Mouse (Mus musculus) heart, embryonic 16.5 days (tissue): ENCODE results near the gene Vopp1. TPM values are rescaled to one million over a fixed set of nuclear protein-coding genes. Genes with fewer than 3 reads are reported as not detected.

Experiments used
- ATAC-seq: fragments of 200-750 bp; cut with Nextera tagmentation; replicated peaks from 2 replicates; pipeline ENCODE4 v1.8.0; 2017; ENCODE audit warnings: moderate number of reproducible peaks; ENCODE audit not compliant: insufficient read depth, low FRiP score; ENCODE audit errors: extremely low read depth
- H3K27ac ChIP-seq: fragments of 300-500 bp; sonication (generic); 2 replicates; pipeline ENCODE4 v1.5.1; 2014; ENCODE audit warnings: mild to moderate bottlenecking, low read length, control low read depth, moderate library complexity
- H3K27me3 ChIP-seq: fragments of 300-500 bp; sonication (generic); 2 replicates; pipeline ENCODE4 v1.6.1; 2014; ENCODE audit warnings: low read length, mixed read lengths; ENCODE audit not compliant: control insufficient read depth, insufficient read depth
- H3K36me3 ChIP-seq: fragments of 300-500 bp; sonication (generic); 2 replicates; pipeline ENCODE4 v1.6.1; 2014; ENCODE audit not compliant: control insufficient read depth, insufficient read depth
- H3K4me1 ChIP-seq: fragments of 300-500 bp; sonication (generic); 2 replicates; pipeline ENCODE4 v1.6.1; 2014; ENCODE audit warnings: low read length, mixed read lengths; ENCODE audit not compliant: control insufficient read depth, insufficient read depth
- H3K4me2 ChIP-seq: fragments of 300-500 bp; sonication (generic); 2 replicates; pipeline ENCODE4 v1.6.1; 2014; ENCODE audit warnings: low read depth, mild to moderate bottlenecking, control low read depth, low read length
- H3K4me3 ChIP-seq: fragments of 300-500 bp; sonication (generic); 2 replicates; pipeline ENCODE4 v1.5.1; 2014; ENCODE audit warnings: mild to moderate bottlenecking, control low read depth, low read length
- H3K9ac ChIP-seq: fragments of 300-500 bp; sonication (generic); 2 replicates; pipeline ENCODE4 v1.6.1; 2014; ENCODE audit warnings: low read length, control low read depth
- H3K9me3 ChIP-seq: fragments of 300-500 bp; sonication (generic); replicated peaks from 2 replicates; pipeline ENCODE4 v1.6.1; 2016; ENCODE audit warnings: low read length; ENCODE audit not compliant: control insufficient read depth
- WGBS: fragments of 180-500 bp; shearing (Covaris S2); extraction: QIAGEN DNeasy Blood & Tissue Kit; methylation state at CpG from one replicate; pipeline ENCODE4 v1.1.7; 2014; 5-methylcytosine and 5-hydroxymethylcytosine counted together
- polyA plus RNA-seq: library from polyadenylated mRNA; unstranded; fragments of >200 nt; fragmentation: Nextera tagmentation; extraction: Ambion mirVana; gene quantifications from 2 replicates; pipeline ENCODE4 v1.2.1, GENCODE M21; 2015

Gene Vopp1
- polyA plus RNA-seq, 1 experiment from 2014 or later: 28.2 TPM

DNA sequence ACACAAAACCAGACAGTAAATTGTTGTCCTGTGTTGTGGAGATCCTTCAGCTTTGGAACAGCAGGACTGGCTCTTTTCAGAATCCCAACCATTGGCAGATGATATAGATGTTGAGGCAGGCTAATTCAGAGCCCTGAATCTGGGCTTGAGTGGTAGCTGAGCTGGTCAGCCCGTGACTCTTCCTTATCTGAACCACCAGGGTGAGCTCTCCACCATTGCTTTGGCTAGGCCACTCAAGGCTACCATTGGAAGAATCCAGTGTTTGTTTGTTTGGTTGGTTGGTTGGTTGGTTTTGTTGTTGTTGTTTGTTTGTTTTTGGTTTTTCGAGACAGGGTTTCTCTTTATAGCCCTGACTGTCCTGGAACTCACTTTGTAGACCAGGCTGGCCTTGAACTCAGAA lies 81.6 kb downstream of the Vopp1 start:
- Histone ChIP-seq H3K27ac (no peak overlapping the region), H3K4me2 (no peak overlapping the region), H3K9me3 (no peaks in the 10 kb centered on the region), H3K36me3 (peaks cover 3% of the 10 kb centered on the region; the same call in 1 of the 2 replicates), H3K9ac (no peak overlapping the region), H3K4me1 (no peaks in the 10 kb centered on the region), H3K27me3 (no peaks in the 10 kb centered on the region), H3K4me3 (no peak overlapping the region)
- ATAC-seq: no peak
- 73% methylated on average over 2 of the region's 2 CpGs for WGBS

DNA sequence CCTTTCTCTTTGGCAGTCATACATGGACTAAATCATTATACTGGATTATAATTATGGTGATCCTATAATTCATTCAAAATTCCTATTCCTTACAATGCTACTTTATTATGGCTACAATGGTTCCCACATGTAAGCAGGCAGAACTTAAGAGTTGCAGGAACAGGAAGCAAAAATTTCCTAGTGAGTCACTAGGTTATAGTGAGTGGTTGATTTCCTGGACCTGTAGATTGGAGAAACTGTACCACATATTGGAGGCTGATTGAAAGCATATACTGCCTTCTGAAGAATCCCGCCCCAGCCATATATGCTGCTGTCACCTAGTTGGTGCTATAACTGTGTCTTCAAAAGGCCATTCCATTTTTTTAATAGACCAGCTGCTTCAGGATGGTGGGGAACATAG lies 82.2 kb downstream of the Vopp1 start:
- Histone ChIP-seq H3K4me1 (no peaks in the 10 kb centered on the region), H3K36me3 (peaks cover 5% of the 10 kb centered on the region), H3K27me3 (no peaks in the 10 kb centered on the region), H3K4me2 (no peak overlapping the region), H3K27ac (no peak overlapping the region), H3K9me3 (no peaks in the 10 kb centered on the region), H3K4me3 (no peak overlapping the region), H3K9ac (no peak overlapping the region)
- ATAC-seq: no peak
- WGBS: 94% methylated on average over 1 of the region's 1 CpGs

DNA sequence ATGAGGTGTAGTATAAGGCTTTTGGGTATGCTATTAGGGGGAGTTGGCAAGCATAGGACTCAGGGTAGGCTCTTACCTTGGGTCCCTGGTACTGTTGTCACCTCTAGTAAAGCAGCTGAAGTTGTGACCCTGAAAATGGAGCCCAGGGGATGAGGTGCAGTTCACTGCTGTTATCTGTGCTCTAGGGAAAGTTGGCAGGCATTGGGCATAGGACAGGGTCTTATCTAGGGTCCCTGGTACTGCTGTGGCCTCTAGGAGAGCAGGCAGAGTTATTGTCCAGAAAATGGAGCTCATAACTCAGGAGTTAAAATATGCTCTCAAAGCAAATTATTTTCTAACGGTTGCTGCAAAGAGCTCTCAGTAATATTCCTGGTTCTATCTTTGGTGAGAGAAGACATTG lies 103.6 kb downstream of the Vopp1 start:
- H3K27me3 ChIP-seq: no peaks in the 10 kb centered on the region
- 0 out of 2 replicates have a peak, but pooled peaks cover 3% of the 10 kb centered on the region for H3K4me1 ChIP-seq
- no peaks in the 10 kb centered on the region for H3K9me3 ChIP-seq
- H3K36me3 ChIP-seq: peaks cover 8% of the 10 kb centered on the region
- no peak overlapping the region for H3K4me3 ChIP-seq
- no peak overlapping the region for H3K9ac ChIP-seq
- no peak for ATAC-seq
- H3K27ac ChIP-seq: no peak overlapping the region
- WGBS: 74% methylated on average over 1 of the region's 1 CpGs
- H3K4me2 ChIP-seq: no peak overlapping the region

DNA sequence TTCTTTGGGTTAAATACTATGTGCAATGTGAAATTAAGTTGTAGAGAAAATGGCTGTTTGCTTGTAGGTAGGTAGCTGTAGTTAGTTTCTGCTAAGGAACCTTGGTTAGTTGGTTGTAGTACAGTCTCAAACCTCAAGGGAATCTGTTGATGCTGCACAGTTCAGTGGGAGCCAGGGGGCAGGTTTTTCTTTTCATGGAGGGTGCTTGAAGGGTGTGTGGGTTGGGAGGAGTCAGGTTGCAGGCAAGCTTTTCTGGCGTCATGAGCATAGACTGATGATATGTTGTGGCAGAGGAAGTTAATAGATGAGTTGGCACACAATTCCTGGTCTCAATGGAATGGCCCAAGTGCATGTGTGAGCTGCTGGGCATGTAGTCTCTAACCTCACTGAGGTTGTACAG lies 113.2 kb downstream of the Vopp1 start:
- Histone ChIP-seq H3K9me3 (no peaks in the 10 kb centered on the region), H3K4me1 (no peaks in the 10 kb centered on the region), H3K27ac (no peak overlapping the region), H3K4me3 (no peak overlapping the region), H3K9ac (no peak overlapping the region), H3K4me2 (no peak overlapping the region), H3K36me3 (peaks cover 4% of the 10 kb centered on the region; the same call in 1 of the 2 replicates), H3K27me3 (no peaks in the 10 kb centered on the region)
- ATAC-seq: no peak
- 20% methylated on average over 1 of the region's 1 CpGs for WGBS

DNA sequence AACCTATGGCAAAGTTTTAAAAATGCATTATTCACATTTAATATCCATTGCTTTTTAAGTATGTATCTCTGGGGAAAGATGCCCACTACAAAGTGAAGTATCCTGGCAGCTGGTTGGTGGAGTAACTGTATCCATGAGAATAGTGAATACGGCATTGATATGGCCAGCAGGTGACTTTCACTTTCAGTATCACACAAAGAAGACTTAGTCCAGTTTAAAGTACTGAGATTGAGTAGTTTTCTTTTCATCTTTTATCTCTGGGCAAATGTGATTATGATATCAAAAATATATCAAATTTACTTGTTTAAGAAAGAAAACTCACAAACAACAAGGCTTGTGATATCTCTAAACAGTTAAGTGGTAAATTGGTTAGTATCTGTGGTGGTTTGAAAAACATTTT lies 118.2 kb downstream of the Vopp1 start:
- WGBS: 91% methylated on average over 1 of the region's 1 CpGs
- no peaks in the 10 kb centered on the region for H3K36me3 ChIP-seq
- H3K4me1 ChIP-seq: peaks cover 6% of the 10 kb centered on the region
- no peak for ATAC-seq
- no peak overlapping the region for H3K4me3 ChIP-seq
- H3K27ac ChIP-seq: no peak overlapping the region
- no peaks in the 10 kb centered on the region for H3K9me3 ChIP-seq
- no peak overlapping the region for H3K4me2 ChIP-seq
- H3K9ac ChIP-seq: no peak overlapping the region
- H3K27me3 ChIP-seq: no peaks in the 10 kb centered on the region

DNA sequence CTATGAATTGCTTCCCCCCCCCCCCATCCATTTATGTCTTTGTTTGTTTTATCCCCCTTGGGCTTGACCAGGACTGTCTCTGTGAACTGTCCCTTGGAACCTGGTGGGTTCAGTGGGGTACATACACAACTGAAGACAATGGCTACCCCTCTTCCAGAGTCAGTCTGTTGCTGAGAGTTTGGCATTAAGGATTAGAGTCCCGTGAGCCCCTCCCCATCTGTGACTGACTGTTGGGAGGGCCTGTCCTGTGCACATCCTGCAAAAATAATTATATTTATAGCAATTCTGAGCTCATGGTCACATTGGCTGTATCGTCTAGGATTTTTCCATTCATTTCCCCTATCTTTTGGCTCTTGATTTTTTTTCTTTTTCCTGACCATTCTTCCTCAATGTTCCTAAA lies 121.3 kb downstream of the Vopp1 start:
- Histone ChIP-seq H3K4me1 (peaks cover 8% of the 10 kb centered on the region), H3K27me3 (no peaks in the 10 kb centered on the region), H3K9me3 (no peaks in the 10 kb centered on the region), H3K4me2 (peak overlapping the region; percentile 76), H3K9ac (peak overlapping the region; percentile 81), H3K36me3 (no peaks in the 10 kb centered on the region), H3K4me3 (peak overlapping the region; percentile 63), H3K27ac (peak overlapping the region; percentile 93)
- 0 out of 2 replicates have a peak, but pooled peaks have one; percentile 10 for ATAC-seq
- 11% methylated on average over 2 of the region's 2 CpGs for WGBS

DNA sequence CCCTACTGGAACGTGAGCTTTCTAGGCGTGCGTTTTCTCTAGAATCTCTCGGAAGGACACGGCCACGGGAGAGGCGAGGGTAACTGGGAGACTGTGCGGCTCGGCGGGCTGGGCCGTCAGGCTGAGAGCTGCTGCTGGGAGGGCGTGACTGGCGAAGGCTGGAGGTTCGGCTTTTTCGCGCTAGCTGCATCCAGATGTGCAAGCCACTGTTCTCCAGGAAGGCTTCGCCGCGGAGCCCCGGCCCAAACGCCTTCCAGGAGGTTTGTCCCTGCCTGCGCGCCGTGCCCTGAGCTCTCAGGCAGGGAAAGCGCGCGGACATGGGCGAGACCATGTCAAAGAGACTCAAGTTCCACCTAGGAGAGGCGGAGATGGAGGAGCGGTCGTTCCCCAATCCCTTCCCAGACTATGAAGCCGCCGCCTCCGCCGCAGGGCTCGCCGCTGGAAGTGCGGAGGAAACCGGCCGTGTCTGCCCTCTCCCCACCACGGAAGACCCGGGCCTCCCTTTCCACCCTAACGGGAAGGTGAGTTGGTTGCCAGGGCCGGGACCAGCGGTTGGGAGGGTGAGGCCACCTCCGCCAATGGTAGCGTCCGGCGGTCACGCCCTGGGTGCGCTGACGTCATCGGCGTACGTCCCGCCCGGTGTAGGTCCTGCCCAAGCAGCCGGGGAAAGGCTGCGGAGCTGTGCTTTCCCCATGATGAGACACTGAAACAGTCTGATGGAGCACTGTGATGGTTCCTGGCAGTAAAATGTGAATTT lies 122.0 kb downstream of the Vopp1 start:
- Histone ChIP-seq H3K9me3 (no peaks in the 10 kb centered on the region), H3K4me3 (peak overlapping the region; percentile 63), H3K27me3 (no peaks in the 10 kb centered on the region), H3K27ac (peak overlapping the region; percentile 93), H3K4me1 (peaks cover 8% of the 10 kb centered on the region), H3K9ac (peak overlapping the region; percentile 81), H3K4me2 (peak overlapping the region; percentile 76), H3K36me3 (no peaks in the 10 kb centered on the region)
- peak; percentile 99 for ATAC-seq
- under 1% methylated on average over 57 of the region's 59 CpGs for WGBS

DNA sequence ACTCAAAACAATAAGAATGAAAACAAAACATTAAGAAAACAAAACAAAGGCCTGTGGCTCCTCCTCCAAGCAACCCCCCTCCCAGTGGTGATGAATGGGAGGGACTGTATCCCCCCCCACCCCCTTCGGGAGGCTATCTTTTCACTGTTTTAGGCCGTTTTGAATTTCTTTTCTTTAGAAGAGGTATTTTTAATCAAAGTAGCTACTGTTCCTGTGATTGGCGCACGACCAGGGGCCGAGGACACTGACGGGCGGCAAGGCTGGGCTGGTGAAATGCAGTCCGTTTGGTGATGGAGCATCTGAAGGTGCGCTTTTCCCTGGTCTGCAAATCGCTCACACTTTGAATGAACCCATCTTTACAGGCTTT lies 122.6 kb downstream of the Vopp1 start, which contains the start of gene Lancl2:
Lancl2 (plus strand) TSS at position 165 of the 367 bp plus-strand sequence.
- Histone ChIP-seq H3K9me3 (no peaks in the 10 kb centered on the region), H3K36me3 (no peaks in the 10 kb centered on the region), H3K4me1 (peaks cover 8% of the 10 kb centered on the region), H3K27me3 (no peaks in the 10 kb centered on the region), H3K9ac (peak within 1 kb of the TSS; percentile 81), H3K27ac (peak within 1 kb of the TSS; percentile 93), H3K4me3 (peak within 1 kb of the TSS; percentile 63), H3K4me2 (peak within 1 kb of the TSS; percentile 76)
- ATAC-seq: peak; percentile 2; the same call in 1 of the 2 replicates
- under 1% methylated on average over 10 of the region's 10 CpGs for WGBS

DNA sequence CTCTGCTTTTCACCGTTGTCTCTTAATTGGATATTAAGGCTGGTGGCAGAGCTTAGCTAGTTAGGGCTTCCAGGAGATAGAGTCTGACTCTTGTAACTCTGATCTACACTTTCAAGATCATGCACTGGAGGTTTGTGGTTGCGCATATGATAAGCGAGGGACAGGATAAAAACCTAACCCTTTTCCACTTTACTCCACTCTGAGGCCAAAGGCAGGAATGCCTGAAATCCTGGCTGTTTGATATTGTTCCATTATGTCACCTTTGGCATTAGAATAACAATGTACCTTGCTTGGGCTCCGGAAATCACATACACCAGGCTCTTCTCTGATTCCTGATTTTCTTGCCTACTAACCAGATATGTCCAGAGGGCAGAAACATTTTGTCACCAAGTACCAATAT lies 123.3 kb downstream of the Vopp1 start:
- Histone ChIP-seq H3K9me3 (no peaks in the 10 kb centered on the region), H3K27me3 (no peaks in the 10 kb centered on the region), H3K4me1 (peaks cover 8% of the 10 kb centered on the region), H3K27ac (no peak overlapping the region), H3K4me2 (peak overlapping the region; percentile 76; the same call in 1 of the 2 replicates), H3K9ac (no peak overlapping the region), H3K36me3 (no peaks in the 10 kb centered on the region), H3K4me3 (no peak overlapping the region)
- 55% methylated on average over 4 of the region's 4 CpGs for WGBS
- no peak for ATAC-seq
